Mouse (Mus musculus) hindbrain, embryonic 13.5 days (tissue): ENCODE results near the gene Rer1. TPM values are rescaled to one million over a fixed set of nuclear protein-coding genes. Genes with fewer than 3 reads are reported as not detected.
"Not testable (repeated sequence)": the region's sequence is repeated elsewhere in the genome, so short reads cannot be mapped to it uniquely, and the experiment has no call there.

ENCODE experiments used
- ATAC-seq: fragments of 200-750 bp; cut with Nextera tagmentation; 2 replicates; pipeline ENCODE4 v1.8.0; 2017; ENCODE audit warnings: moderate TSS enrichment; ENCODE audit not compliant: low FRiP score
- H3K27ac ChIP-seq: fragments of 300-500 bp; sonication (generic); 2 replicates; pipeline ENCODE4 v1.5.1; 2015; ENCODE audit warnings: inconsistent platforms, mild to moderate bottlenecking, moderate library complexity
- H3K27me3 ChIP-seq: fragments of 300-500 bp; sonication (generic); 2 replicates; pipeline ENCODE4 v1.6.1; 2015; ENCODE audit warnings: mild to moderate bottlenecking, inconsistent platforms
- H3K36me3 ChIP-seq: fragments of 300-500 bp; sonication (generic); 2 replicates; pipeline ENCODE4 v1.6.1; 2015; ENCODE audit warnings: mild to moderate bottlenecking, inconsistent platforms
- H3K4me1 ChIP-seq: fragments of 300-500 bp; sonication (generic); replicated peaks from 2 replicates; pipeline ENCODE4 v1.6.1; 2015; ENCODE audit warnings: inconsistent platforms
- H3K4me2 ChIP-seq: fragments of 300-500 bp; sonication (generic); 2 replicates; pipeline ENCODE4 v1.6.1; 2015; ENCODE audit warnings: inconsistent platforms, mild to moderate bottlenecking, moderate library complexity
- H3K4me3 ChIP-seq: fragments of 300-500 bp; sonication (generic); 2 replicates; pipeline ENCODE4 v1.5.1; 2015; ENCODE audit warnings: mild to moderate bottlenecking, inconsistent platforms
- H3K9ac ChIP-seq: fragments of 300-500 bp; sonication (generic); 2 replicates; pipeline ENCODE4 v1.6.1; 2015; ENCODE audit warnings: mild to moderate bottlenecking, inconsistent platforms
- H3K9me3 ChIP-seq: fragments of 300-500 bp; sonication (generic); 2 replicates; pipeline ENCODE4 v1.6.1; 2016; ENCODE audit warnings: inconsistent platforms
- WGBS: fragments of 180-500 bp; shearing (Covaris S2); methylation state at CpG from one replicate; pipeline ENCODE4 v1.1.7; 2015; 5-methylcytosine and 5-hydroxymethylcytosine counted together
- polyA plus RNA-seq: library from polyadenylated mRNA; unstranded; fragments of >200 nt; fragmentation: Nextera tagmentation; extraction: Ambion mirVana; gene quantifications from 2 replicates; pipeline ENCODE4 v1.2.1, GENCODE M21; 2015

The Rer1 gene
- polyA plus RNA-seq, 1 experiment from 2014 or later: 132 TPM

DNA sequence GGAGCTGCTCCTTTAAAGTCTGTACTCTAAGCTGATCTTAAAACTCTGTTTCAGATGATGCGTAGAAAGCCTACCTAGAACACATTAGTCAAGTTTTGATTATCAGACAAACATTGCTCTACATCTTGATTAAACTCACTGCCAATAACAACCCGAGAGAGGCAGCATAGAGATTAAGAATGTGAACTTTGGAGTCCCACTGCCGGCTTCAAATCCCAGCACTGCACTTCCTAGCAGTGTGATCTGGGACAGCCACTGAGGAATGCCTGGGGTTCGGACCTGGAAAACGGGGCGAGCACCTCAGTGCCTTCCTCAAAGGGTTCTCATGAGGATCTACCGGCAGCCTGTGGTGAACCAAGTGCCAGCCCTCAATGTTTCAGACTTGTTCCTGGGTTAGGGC, 1.8 kb downstream of the Rer1 start:
- 89% methylated on average over 7 of the region's 7 CpGs for WGBS
- peaks cover 39% of the 10 kb centered on the region for H3K4me1 ChIP-seq
- peak overlapping the region; percentile 95 for H3K4me2 ChIP-seq
- H3K9me3 ChIP-seq: no peaks in the 10 kb centered on the region
- no peak for ATAC-seq
- no peak overlapping the region for H3K4me3 ChIP-seq
- no peak overlapping the region for H3K27ac ChIP-seq
- H3K27me3 ChIP-seq: no peaks in the 10 kb centered on the region
- H3K9ac ChIP-seq: 0 out of 2 replicates have a peak overlapping the region, but pooled peaks have one; percentile 91
- peaks cover 41% of the 10 kb centered on the region for H3K36me3 ChIP-seq

GRCm38 (mm10) chr4:155083553-155083952, 2.6 kb downstream of the Rer1 start:
- peaks cover 39% of the 10 kb centered on the region for H3K4me1 ChIP-seq
- H3K27ac ChIP-seq: no peak overlapping the region
- H3K9me3 ChIP-seq: no peaks in the 10 kb centered on the region
- no peak for ATAC-seq
- WGBS: 94% methylated on average over 4 of the region's 4 CpGs
- H3K36me3 ChIP-seq: peaks cover 41% of the 10 kb centered on the region
- no peak overlapping the region for H3K9ac ChIP-seq
- no peak overlapping the region for H3K4me2 ChIP-seq
- H3K4me3 ChIP-seq: no peak overlapping the region
- no peaks in the 10 kb centered on the region for H3K27me3 ChIP-seq

GRCm38 (mm10) chr4:155079666-155080065, 6.5 kb downstream of the Rer1 start:
- WGBS: 91% methylated on average over 6 of the region's 6 CpGs
- Histone ChIP-seq H3K27me3 (no peaks in the 10 kb centered on the region), H3K36me3 (peaks cover 78% of the 10 kb centered on the region), H3K4me1 (peaks cover 20% of the 10 kb centered on the region), H3K9me3 (no peaks in the 10 kb centered on the region), H3K4me3 (no peak overlapping the region), H3K27ac (no peak overlapping the region), H3K4me2 (no peak overlapping the region), H3K9ac (no peak overlapping the region)
- ATAC-seq: no peak

- H3K9ac ChIP-seq, H3K9me3 ChIP-seq, H3K27ac ChIP-seq, ATAC-seq, H3K27me3 ChIP-seq, H3K4me2 ChIP-seq, H3K4me3 ChIP-seq: not testable (repeated sequence)
- WGBS: 90% methylated on average over 10 of the region's 10 CpGs
- Histone ChIP-seq H3K36me3 (peaks cover 86% of the 10 kb centered on the region), H3K4me1 (peaks cover 11% of the 10 kb centered on the region)
Measured at GRCm38 (mm10) chr4:155078808-155079207, 7.4 kb downstream of the Rer1 start.

- H3K36me3 ChIP-seq: peaks cover 90% of the 10 kb centered on the region
- H3K4me2 ChIP-seq: no peak overlapping the region
- H3K4me1 ChIP-seq: no peaks in the 10 kb centered on the region
- no peaks in the 10 kb centered on the region for H3K9me3 ChIP-seq
- no peak overlapping the region for H3K9ac ChIP-seq
- H3K27ac ChIP-seq: no peak overlapping the region
- ATAC-seq: no peak
- WGBS: 90% methylated on average over 9 of the region's 9 CpGs
- no peak overlapping the region for H3K4me3 ChIP-seq
- H3K27me3 ChIP-seq: no peaks in the 10 kb centered on the region
Measured at GRCm38 (mm10) chr4:155076677-155077076, 9.5 kb downstream of the Rer1 start.

- Histone ChIP-seq H3K4me3 (no peak overlapping the region), H3K4me1 (no peaks in the 10 kb centered on the region), H3K36me3 (peaks cover 92% of the 10 kb centered on the region), H3K4me2 (no peak overlapping the region), H3K9me3 (no peaks in the 10 kb centered on the region), H3K9ac (no peak overlapping the region), H3K27me3 (no peaks in the 10 kb centered on the region), H3K27ac (no peak overlapping the region)
- no peak for ATAC-seq
- WGBS: 95% methylated on average over 2 of the region's 2 CpGs
Measured at GRCm38 (mm10) chr4:155075813-155076212, 10.4 kb downstream of the Rer1 start.

DNA sequence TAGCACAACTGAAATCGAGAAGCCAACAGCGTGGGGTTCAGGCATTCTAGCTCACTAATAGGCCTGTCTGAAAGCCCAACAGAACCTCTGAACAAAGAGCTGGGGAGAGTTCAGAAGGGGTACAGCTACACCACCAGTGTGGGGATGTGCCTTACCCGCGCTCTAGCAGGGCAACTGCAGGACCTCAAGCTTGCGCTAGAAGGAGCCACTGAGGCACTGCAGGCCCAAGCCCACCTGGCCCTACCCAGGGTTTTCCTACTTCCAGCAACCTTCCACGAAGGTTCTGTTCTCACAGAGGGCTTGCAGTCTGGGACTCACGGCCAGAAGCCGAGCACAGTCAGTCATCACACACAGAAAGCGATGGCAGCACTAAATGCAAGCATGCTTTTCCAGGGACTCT, 11.0 kb downstream of the Rer1 start:
- H3K4me2 ChIP-seq: no peak overlapping the region
- H3K27ac ChIP-seq: no peak overlapping the region
- no peak overlapping the region for H3K9ac ChIP-seq
- peaks cover 93% of the 10 kb centered on the region for H3K36me3 ChIP-seq
- 89% methylated on average over 9 of the region's 9 CpGs for WGBS
- no peaks in the 10 kb centered on the region for H3K9me3 ChIP-seq
- H3K27me3 ChIP-seq: no peaks in the 10 kb centered on the region
- no peak overlapping the region for H3K4me3 ChIP-seq
- ATAC-seq: no peak
- H3K4me1 ChIP-seq: no peaks in the 10 kb centered on the region

GRCm38 (mm10) chr4:155074418-155074817, 11.8 kb downstream of the Rer1 start:
- peaks cover 93% of the 10 kb centered on the region for H3K36me3 ChIP-seq
- no peak overlapping the region for H3K27ac ChIP-seq
- H3K4me3 ChIP-seq: no peak overlapping the region
- H3K27me3 ChIP-seq: no peaks in the 10 kb centered on the region
- H3K4me2 ChIP-seq: no peak overlapping the region
- ATAC-seq: no peak
- 72% methylated on average over 9 of the region's 9 CpGs for WGBS
- H3K4me1 ChIP-seq: no peaks in the 10 kb centered on the region
- no peak overlapping the region for H3K9ac ChIP-seq
- no peaks in the 10 kb centered on the region for H3K9me3 ChIP-seq

DNA sequence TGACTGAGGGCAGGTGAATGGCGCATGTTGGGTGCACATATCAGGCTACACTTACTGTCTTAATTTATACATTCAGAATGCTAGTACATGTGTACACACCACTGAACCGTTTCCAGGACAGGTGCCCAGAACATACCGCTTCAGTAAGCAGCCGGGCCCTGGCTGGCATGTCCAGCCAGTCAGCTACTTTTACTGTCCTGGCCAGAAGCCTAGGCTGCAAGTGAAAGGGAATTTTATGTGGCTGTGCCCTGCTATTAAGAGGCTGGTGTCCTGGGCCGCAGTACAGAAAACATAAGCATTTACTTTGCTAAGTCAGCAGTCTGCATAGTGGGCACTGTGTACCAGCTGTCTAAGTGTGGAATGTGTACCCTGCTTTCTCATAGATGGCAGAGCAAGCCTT, 15.3 kb downstream of the Rer1 start:
- ATAC-seq: no peak
- H3K4me3 ChIP-seq: no peak overlapping the region
- H3K27me3 ChIP-seq: no peaks in the 10 kb centered on the region
- no peaks in the 10 kb centered on the region for H3K9me3 ChIP-seq
- H3K4me1 ChIP-seq: peaks cover 20% of the 10 kb centered on the region
- no peak overlapping the region for H3K4me2 ChIP-seq
- 0 out of 2 replicates have a peak overlapping the region, but pooled peaks have one; percentile 10 for H3K9ac ChIP-seq
- WGBS: 93% methylated on average over 5 of the region's 5 CpGs
- H3K36me3 ChIP-seq: peaks cover 74% of the 10 kb centered on the region
- no peak overlapping the region for H3K27ac ChIP-seq

DNA sequence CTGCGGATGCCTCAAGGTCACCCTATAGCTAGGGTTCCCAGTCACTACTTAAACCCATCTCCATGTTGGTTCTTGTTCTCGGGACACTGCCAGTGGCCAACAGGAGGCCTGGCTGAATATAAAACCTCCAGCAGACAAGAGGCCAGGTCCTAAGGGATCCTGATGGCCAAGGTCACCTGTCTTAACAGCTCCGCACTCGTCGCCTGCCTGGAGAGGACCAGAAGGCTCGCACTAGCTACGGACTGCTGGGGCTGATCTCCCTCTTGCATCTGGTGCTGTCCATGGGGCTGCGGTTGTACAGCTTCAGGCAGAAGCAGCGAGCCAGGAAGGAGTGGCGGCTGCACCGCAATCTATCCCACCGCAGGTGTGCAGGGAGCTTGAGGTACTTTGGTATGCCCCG, 16.0 kb downstream of the Rer1 start:
- no peaks in the 10 kb centered on the region for H3K27me3 ChIP-seq
- no peak overlapping the region for H3K4me2 ChIP-seq
- no peak for ATAC-seq
- H3K27ac ChIP-seq: no peak overlapping the region
- no peak overlapping the region for H3K4me3 ChIP-seq
- peaks cover 22% of the 10 kb centered on the region for H3K4me1 ChIP-seq
- no peak overlapping the region for H3K9ac ChIP-seq
- no peaks in the 10 kb centered on the region for H3K9me3 ChIP-seq
- peaks cover 66% of the 10 kb centered on the region for H3K36me3 ChIP-seq
- WGBS: 95% methylated on average over 13 of the region's 13 CpGs

DNA sequence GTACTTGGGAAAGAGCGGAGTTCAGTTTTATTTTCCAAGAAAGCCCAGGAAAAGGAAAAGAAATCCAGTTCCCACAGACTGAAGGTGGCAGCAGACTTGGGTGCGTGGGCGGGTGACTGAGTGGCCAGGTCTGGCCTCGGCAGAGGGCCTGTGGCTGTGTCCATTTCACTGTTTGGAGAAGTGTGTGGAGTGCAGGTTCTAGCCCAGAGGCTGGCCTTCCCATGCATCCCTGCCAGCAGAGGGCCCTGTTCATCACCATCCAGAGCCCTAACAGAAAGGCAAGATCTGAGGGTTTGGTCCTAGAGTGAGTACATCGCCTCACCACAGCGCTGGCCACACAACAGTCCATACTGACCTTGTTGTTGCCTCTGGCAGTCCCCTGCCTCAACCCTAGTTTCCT, 17.0 kb downstream of the Rer1 start:
- H3K9me3 ChIP-seq: no peaks in the 10 kb centered on the region
- no peak for ATAC-seq
- peaks cover 22% of the 10 kb centered on the region for H3K4me1 ChIP-seq
- peak overlapping the region; percentile 43; the same call in 1 of the 2 replicates for H3K9ac ChIP-seq
- 0 out of 2 replicates have a peak, but pooled peaks cover under 1% of the 10 kb centered on the region for H3K27me3 ChIP-seq
- H3K36me3 ChIP-seq: peaks cover 57% of the 10 kb centered on the region
- WGBS: 84% methylated on average over 6 of the region's 6 CpGs
- H3K4me2 ChIP-seq: no peak overlapping the region
- H3K4me3 ChIP-seq: no peak overlapping the region
- H3K27ac ChIP-seq: no peak overlapping the region

DNA sequence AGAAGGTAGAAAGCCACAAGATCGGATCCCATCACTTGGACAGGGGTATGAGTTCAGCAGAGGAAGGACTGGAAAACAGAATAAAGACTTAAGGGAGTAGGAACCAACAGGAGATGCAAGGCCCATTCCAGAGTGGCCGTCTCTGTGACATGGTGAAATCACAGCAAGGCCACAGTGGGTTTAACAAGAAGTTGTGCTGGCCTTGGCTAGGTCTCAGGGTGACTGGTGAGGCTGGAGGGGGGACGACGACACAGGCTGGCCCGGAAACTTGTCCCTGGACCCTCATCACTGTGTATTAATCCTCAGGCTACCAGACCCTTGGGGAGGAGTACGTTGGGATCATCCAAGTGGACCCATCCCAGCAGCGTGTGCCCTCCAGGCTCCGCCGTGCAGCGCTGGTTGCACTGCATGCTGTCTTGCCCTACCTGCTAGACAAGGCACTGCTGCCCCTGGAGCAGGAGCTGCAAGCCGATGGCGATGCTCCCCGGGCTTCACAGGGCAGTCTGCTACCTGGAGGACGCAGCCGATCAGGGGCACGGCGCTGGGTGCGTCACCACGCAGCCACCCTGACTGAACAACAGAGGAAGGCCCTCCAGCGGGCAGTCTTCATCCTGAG, 17.7 kb downstream of the Rer1 start:
- WGBS: 95% methylated on average over 20 of the region's 20 CpGs
- Histone ChIP-seq H3K36me3 (peaks cover 50% of the 10 kb centered on the region), H3K27me3 (0 out of 2 replicates have a peak, but pooled peaks cover 3% of the 10 kb centered on the region), H3K4me1 (peaks cover 22% of the 10 kb centered on the region), H3K9me3 (no peaks in the 10 kb centered on the region), H3K4me2 (no peak overlapping the region), H3K27ac (no peak overlapping the region), H3K9ac (no peak overlapping the region), H3K4me3 (no peak overlapping the region)
- no peak for ATAC-seq

GRCm38 (mm10) chr4:155066834-155067522, 19.2 kb downstream of the Rer1 start, which contains the start of gene Pex10:
TSS of gene Pex10 (plus strand) at chr4:155067016.
- no peaks in the 10 kb centered on the region for H3K9me3 ChIP-seq
- peak within 1 kb of the TSS; percentile 80 for H3K4me2 ChIP-seq
- peak within 1 kb of the TSS; percentile 66 for H3K4me3 ChIP-seq
- H3K4me1 ChIP-seq: peaks cover 22% of the 10 kb centered on the region
- H3K9ac ChIP-seq: peak within 1 kb of the TSS; percentile 87
- H3K27me3 ChIP-seq: 0 out of 2 replicates have a peak, but pooled peaks cover 3% of the 10 kb centered on the region
- H3K27ac ChIP-seq: peak within 1 kb of the TSS; percentile 79
- under 1% methylated on average over 48 of the region's 48 CpGs for WGBS
- ATAC-seq: peak; percentile 92
- peaks cover 37% of the 10 kb centered on the region for H3K36me3 ChIP-seq
